Mouse (Mus musculus): ENCODE measurements around the gene Ddias. TPM values are rescaled to one million over a fixed set of nuclear protein-coding genes. Genes with fewer than 3 reads are reported as not detected.
A peak's percentile ranks its signal among the peaks of the same experiment; 100 is the strongest.

The Ddias gene
- polyA plus RNA-seq, 1 experiment from 2014 or later: 18.2 TPM

DNA sequence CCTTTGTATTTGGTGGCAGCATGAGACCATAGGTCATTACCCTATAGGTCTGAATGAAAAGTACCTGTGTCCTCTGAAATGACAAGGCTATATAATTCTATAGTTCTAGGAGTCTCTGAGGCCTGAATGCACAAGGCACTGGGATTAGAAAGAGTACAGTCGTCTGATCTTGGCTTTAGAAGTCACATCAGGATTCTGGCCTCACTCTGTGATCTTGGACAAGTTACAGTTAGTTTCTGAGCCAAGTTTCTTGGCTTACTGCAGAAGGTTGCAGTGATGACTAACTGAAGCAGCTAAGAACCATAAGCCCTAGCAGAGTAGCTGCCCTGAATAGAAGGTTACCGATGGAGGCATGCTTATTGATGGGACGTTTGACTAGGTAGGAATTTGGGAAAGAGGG, 2.0 kb upstream of the Ddias start:
- Histone ChIP-seq H3K27me3 (ENCODE audit: control insufficient read depth, insufficient read depth, low read length) (no peaks in the 10 kb centered on the region), H3K27ac (ENCODE audit: low read depth, low read length) (no peak overlapping the region), H3K9ac (ENCODE audit: low read depth, low read length) (no peak overlapping the region), H3K9me3 (ENCODE audit: control insufficient read depth, low read length) (no peaks in the 10 kb centered on the region), H3K4me1 (replicated peaks; ENCODE audit: control insufficient read depth, insufficient read depth, low read length) (peaks cover 4% of the 10 kb centered on the region; the same call in 1 of the 2 replicates), H3K4me3 (ENCODE audit: low read depth, low read length) (peak overlapping the region; percentile 58), H3K4me2 (replicated peaks; ENCODE audit: low read depth, low read length) (peak overlapping the region; percentile 75; the same call in 1 of the 2 replicates), H3K36me3 (ENCODE audit: control insufficient read depth, insufficient read depth, low read length) (no peaks in the 10 kb centered on the region)
- ATAC-seq (ENCODE audit: low FRiP score) (no peak), DNase-seq (ENCODE audit: low spot score) (peak; percentile 3)
- 50% methylated on average over 3 of the region's 3 CpGs for WGBS

DNA sequence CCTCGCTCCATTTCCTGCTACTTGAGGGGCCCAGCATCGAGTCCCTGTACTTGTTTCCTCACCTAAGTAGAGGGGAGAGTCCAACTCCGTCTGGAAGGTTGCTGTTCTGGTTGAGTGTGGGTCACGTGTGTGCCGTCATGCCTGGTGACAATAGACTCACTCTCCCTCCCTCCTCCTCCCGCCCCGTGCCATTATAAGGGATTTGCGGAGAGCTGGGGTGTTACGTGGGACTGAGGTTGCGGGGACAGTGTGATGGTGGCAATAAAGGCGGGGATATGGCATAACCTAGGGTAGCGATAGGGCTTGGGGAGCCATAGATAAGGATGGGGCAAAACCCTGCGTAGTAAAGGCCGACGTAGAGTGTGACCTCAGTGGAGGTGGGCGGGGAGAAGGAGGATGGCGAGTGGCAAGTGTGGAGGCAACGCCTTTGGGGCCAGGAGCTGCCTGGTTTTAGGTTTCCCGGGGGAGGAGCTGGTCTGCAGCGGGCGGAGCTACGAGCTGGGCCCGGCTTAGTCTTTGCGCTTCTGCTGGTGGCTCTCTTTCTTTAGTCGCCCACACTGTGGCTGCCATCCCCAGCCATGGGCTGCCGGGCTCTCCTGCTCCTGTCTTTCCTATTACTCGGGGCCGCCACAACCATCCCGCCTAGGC, 838 bp upstream of the Ddias start:
- peak overlapping the region; percentile 97 for H3K27ac ChIP-seq (ENCODE audit: low read depth, low read length)
- DNase-seq (ENCODE audit: low spot score) (peak; percentile 89), ATAC-seq (ENCODE audit: low FRiP score) (peak; percentile 92)
- peak overlapping the region; percentile 80 for H3K9ac ChIP-seq (ENCODE audit: low read depth, low read length)
- no peaks in the 10 kb centered on the region for H3K27me3 ChIP-seq (ENCODE audit: control insufficient read depth, insufficient read depth, low read length)
- WGBS: under 1% methylated on average over 29 of the region's 29 CpGs
- peak overlapping the region; percentile 58 for H3K4me3 ChIP-seq (ENCODE audit: low read depth, low read length)
- H3K4me2 ChIP-seq (replicated peaks; ENCODE audit: low read depth, low read length): peak overlapping the region; percentile 75
- H3K4me1 ChIP-seq (replicated peaks; ENCODE audit: control insufficient read depth, insufficient read depth, low read length): peaks cover 4% of the 10 kb centered on the region; the same call in 1 of the 2 replicates
- H3K36me3 ChIP-seq (ENCODE audit: control insufficient read depth, insufficient read depth, low read length): no peaks in the 10 kb centered on the region
- H3K9me3 ChIP-seq (ENCODE audit: control insufficient read depth, low read length): no peaks in the 10 kb centered on the region

DNA sequence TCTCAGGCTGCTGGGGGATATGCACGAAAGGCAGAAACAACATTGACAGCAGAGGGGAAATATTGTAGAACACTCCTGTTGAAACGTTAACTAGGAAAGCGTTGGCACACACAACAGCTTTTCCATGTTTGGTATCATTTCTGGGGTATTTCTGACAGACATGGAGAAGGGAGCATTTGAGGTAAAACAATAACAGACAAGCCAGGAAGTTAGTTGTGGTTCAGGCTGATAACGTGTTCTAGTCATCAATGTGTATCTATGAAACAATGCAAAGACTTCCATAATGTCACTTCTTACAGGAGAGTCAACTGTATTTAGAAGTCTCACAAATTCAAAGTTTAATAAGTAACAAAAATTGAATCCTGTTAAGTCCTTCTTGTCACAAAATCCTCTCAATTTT, 2.5 kb downstream of the Ddias start:
- H3K9me3 ChIP-seq (ENCODE audit: control insufficient read depth, low read length): no peaks in the 10 kb centered on the region
- no peak overlapping the region for H3K27ac ChIP-seq (ENCODE audit: low read depth, low read length)
- H3K36me3 ChIP-seq (ENCODE audit: control insufficient read depth, insufficient read depth, low read length): no peaks in the 10 kb centered on the region
- H3K27me3 ChIP-seq (ENCODE audit: control insufficient read depth, insufficient read depth, low read length): no peaks in the 10 kb centered on the region
- no peak overlapping the region for H3K4me3 ChIP-seq (ENCODE audit: low read depth, low read length)
- no peak for DNase-seq (ENCODE audit: low spot score)
- H3K4me2 ChIP-seq (replicated peaks; ENCODE audit: low read depth, low read length): no peak overlapping the region
- ATAC-seq (ENCODE audit: low FRiP score): no peak
- peaks cover 4% of the 10 kb centered on the region; the same call in 1 of the 2 replicates for H3K4me1 ChIP-seq (replicated peaks; ENCODE audit: control insufficient read depth, insufficient read depth, low read length)
- 88% methylated on average over 4 of the region's 4 CpGs for WGBS
- H3K9ac ChIP-seq (ENCODE audit: low read depth, low read length): no peak overlapping the region

DNA sequence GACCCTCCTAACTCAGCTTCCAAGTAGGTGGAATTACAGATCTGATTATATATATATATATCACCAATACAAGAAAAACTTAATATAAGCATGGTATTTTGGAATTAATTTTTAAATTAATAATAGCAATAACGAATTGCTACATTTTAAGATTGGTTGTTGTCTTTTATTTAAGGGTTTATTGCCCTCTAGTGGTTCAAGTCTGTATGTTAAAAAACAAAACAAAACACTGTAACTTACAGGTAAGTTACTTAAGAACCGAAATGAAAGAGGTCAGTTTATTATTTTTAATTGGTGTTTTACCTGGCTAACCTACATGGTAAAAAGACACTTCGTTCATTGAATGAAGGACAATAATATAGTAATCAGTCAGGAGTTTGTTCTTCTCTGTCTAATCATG, 3.9 kb downstream of the Ddias start:
- Histone ChIP-seq H3K9me3 (ENCODE audit: control insufficient read depth, low read length) (no peaks in the 10 kb centered on the region), H3K9ac (ENCODE audit: low read depth, low read length) (no peak overlapping the region), H3K4me2 (replicated peaks; ENCODE audit: low read depth, low read length) (no peak overlapping the region), H3K27me3 (ENCODE audit: control insufficient read depth, insufficient read depth, low read length) (no peaks in the 10 kb centered on the region), H3K27ac (ENCODE audit: low read depth, low read length) (no peak overlapping the region), H3K4me1 (replicated peaks; ENCODE audit: control insufficient read depth, insufficient read depth, low read length) (0 out of 2 replicates have a peak, but pooled peaks cover 3% of the 10 kb centered on the region), H3K36me3 (ENCODE audit: control insufficient read depth, insufficient read depth, low read length) (no peaks in the 10 kb centered on the region), H3K4me3 (ENCODE audit: low read depth, low read length) (no peak overlapping the region)
- DNase-seq (ENCODE audit: low spot score) (no peak), ATAC-seq (ENCODE audit: low FRiP score) (no peak)
- WGBS: 84% methylated on average over 3 of the region's 3 CpGs

DNA sequence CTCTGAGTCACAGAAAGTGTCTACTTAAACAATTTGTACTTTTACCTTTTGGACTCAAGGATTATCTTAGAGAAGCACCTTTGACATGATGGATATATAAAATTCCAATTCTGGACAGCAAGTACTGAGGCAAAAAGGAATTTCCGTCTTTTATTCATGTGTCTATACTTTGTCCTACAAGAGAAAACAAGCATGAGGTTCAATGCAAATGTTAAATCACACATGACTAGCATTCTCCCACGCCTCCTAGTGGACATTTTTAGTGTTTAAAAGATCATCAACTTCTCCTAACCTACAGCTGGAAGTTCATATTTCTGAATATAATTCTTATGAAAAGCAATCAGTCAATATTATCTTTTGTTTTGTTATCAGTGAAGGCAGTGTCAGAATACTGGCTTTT, 7.5 kb downstream of the Ddias start:
- Histone ChIP-seq H3K27ac (ENCODE audit: low read depth, low read length) (no peak overlapping the region), H3K4me1 (replicated peaks; ENCODE audit: control insufficient read depth, insufficient read depth, low read length) (no peaks in the 10 kb centered on the region), H3K4me2 (replicated peaks; ENCODE audit: low read depth, low read length) (no peak overlapping the region), H3K4me3 (ENCODE audit: low read depth, low read length) (no peak overlapping the region), H3K9me3 (ENCODE audit: control insufficient read depth, low read length) (no peaks in the 10 kb centered on the region), H3K9ac (ENCODE audit: low read depth, low read length) (no peak overlapping the region), H3K27me3 (ENCODE audit: control insufficient read depth, insufficient read depth, low read length) (no peaks in the 10 kb centered on the region), H3K36me3 (ENCODE audit: control insufficient read depth, insufficient read depth, low read length) (no peaks in the 10 kb centered on the region)
- no peak for ATAC-seq (ENCODE audit: low FRiP score)
- 38% methylated on average over 2 of the region's 2 CpGs for WGBS
- peak; percentile 60 for DNase-seq (ENCODE audit: low spot score)

DNA sequence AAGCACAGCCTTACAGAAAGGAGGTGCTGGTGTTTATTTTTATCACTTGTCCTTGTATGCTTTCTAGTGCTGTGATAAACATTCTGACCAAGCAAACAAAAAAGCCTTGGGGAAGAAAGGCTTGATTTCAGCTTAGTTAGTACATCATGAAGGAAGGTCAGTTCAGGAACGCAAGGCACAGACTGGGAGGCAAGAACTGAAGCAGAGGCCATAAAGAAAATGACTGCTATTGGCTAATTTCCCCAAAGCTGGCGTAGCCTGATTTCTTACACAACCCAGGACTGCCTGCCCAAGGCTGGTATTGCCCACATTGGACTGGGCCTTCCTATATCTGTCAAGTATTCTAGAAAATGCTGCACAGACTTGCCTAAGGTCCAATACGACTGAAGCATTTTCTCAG, 25.8 kb downstream of the Ddias start:
- Histone ChIP-seq H3K36me3 (ENCODE audit: control insufficient read depth, insufficient read depth, low read length) (no peaks in the 10 kb centered on the region), H3K9me3 (ENCODE audit: control insufficient read depth, low read length) (no peaks in the 10 kb centered on the region), H3K4me3 (ENCODE audit: low read depth, low read length) (no peak overlapping the region), H3K4me1 (replicated peaks; ENCODE audit: control insufficient read depth, insufficient read depth, low read length) (no peaks in the 10 kb centered on the region; the same call in 1 of the 2 replicates), H3K27ac (ENCODE audit: low read depth, low read length) (no peak overlapping the region), H3K9ac (ENCODE audit: low read depth, low read length) (no peak overlapping the region), H3K27me3 (ENCODE audit: control insufficient read depth, insufficient read depth, low read length) (no peaks in the 10 kb centered on the region), H3K4me2 (replicated peaks; ENCODE audit: low read depth, low read length) (no peak overlapping the region)
- 91% methylated on average over 3 of the region's 3 CpGs for WGBS
- ATAC-seq (ENCODE audit: low FRiP score): no peak
- no peak for DNase-seq (ENCODE audit: low spot score)

DNA sequence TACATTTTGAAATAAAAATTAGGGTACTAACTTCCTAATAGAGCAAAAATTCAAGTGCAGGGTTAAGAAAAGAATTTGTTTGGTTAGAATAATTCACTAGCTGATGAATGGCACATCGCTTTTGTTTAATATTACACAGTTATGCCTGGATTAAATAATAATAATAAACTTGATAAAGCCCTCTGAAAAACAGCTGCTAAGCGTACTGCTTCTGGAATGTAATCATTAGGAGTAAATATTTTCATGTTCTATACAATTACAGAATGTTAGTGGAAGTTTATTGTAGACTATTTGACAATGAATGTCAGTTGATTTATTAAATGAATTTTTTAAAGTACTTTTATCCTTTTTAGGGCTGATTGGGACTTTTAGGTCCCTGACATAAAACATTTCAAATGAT, 31.8 kb downstream of the Ddias start:
- H3K27ac ChIP-seq (ENCODE audit: low read depth, low read length): no peak overlapping the region
- no peak for ATAC-seq (ENCODE audit: low FRiP score)
- no peaks in the 10 kb centered on the region for H3K36me3 ChIP-seq (ENCODE audit: control insufficient read depth, insufficient read depth, low read length)
- no peaks in the 10 kb centered on the region; the same call in 1 of the 2 replicates for H3K4me1 ChIP-seq (replicated peaks; ENCODE audit: control insufficient read depth, insufficient read depth, low read length)
- no peak overlapping the region for H3K4me2 ChIP-seq (replicated peaks; ENCODE audit: low read depth, low read length)
- no peak overlapping the region for H3K4me3 ChIP-seq (ENCODE audit: low read depth, low read length)
- no peaks in the 10 kb centered on the region for H3K27me3 ChIP-seq (ENCODE audit: control insufficient read depth, insufficient read depth, low read length)
- no peak overlapping the region for H3K9ac ChIP-seq (ENCODE audit: low read depth, low read length)
- WGBS: 86% methylated on average over 2 of the region's 2 CpGs
- H3K9me3 ChIP-seq (ENCODE audit: control insufficient read depth, low read length): no peaks in the 10 kb centered on the region
- no peak for DNase-seq (ENCODE audit: low spot score)

DNA sequence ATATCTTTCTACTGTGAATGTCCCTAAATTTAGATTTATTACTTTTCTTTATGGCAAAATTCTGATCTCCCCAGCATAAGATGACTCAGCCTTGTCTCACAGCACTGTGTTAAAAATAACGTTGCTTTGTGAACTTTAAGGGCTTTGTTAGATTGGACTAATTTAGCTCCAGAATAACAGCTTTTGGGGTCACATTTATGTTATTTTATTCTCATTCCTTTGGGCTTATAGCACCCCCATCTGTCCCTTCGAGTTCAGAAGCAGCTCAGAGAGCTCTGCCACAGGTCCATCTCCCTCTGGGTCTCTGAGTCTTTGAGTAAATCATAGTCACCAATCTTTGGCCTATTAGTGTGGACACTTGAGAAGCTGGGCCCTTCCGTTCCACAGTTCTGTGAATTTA, 36.1 kb downstream of the Ddias start:
- no peaks in the 10 kb centered on the region for H3K9me3 ChIP-seq (ENCODE audit: control insufficient read depth, low read length)
- H3K27me3 ChIP-seq (ENCODE audit: control insufficient read depth, insufficient read depth, low read length): no peaks in the 10 kb centered on the region
- 81% methylated on average over 3 of the region's 3 CpGs for WGBS
- no peaks in the 10 kb centered on the region for H3K36me3 ChIP-seq (ENCODE audit: control insufficient read depth, insufficient read depth, low read length)
- no peak overlapping the region for H3K27ac ChIP-seq (ENCODE audit: low read depth, low read length)
- DNase-seq (ENCODE audit: low spot score): no peak
- no peaks in the 10 kb centered on the region for H3K4me1 ChIP-seq (replicated peaks; ENCODE audit: control insufficient read depth, insufficient read depth, low read length)
- H3K4me2 ChIP-seq (replicated peaks; ENCODE audit: low read depth, low read length): no peak overlapping the region
- no peak for ATAC-seq (ENCODE audit: low FRiP score)
- H3K9ac ChIP-seq (ENCODE audit: low read depth, low read length): no peak overlapping the region
- H3K4me3 ChIP-seq (ENCODE audit: low read depth, low read length): no peak overlapping the region

DNA sequence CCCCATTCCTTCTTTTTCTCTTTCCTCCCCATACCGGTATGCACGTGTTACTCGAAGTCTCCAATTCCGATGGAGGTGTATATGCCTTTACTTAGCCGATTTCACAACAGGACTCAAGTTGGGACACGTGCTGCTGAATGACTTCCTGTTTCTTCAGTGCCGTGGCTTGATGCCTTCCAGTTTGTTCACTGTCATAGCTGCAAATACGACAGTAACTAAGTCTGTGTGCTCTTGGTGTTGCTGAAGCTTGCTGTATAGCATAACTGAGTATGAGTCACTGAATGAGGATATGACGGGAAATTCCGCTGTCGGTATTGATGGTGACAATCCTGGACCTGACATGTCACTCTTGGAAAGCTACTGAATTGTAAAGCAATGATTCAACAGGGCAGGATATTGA, 36.8 kb downstream of the Ddias start:
- no peaks in the 10 kb centered on the region for H3K36me3 ChIP-seq (ENCODE audit: control insufficient read depth, insufficient read depth, low read length)

More for the DNA sequence above, 36.8 kb downstream of the Ddias start:
- Histone ChIP-seq H3K27ac (ENCODE audit: low read depth, low read length) (no peak overlapping the region), H3K9me3 (ENCODE audit: control insufficient read depth, low read length) (no peaks in the 10 kb centered on the region), H3K4me1 (replicated peaks; ENCODE audit: control insufficient read depth, insufficient read depth, low read length) (no peaks in the 10 kb centered on the region), H3K27me3 (ENCODE audit: control insufficient read depth, insufficient read depth, low read length) (no peaks in the 10 kb centered on the region), H3K9ac (ENCODE audit: low read depth, low read length) (no peak overlapping the region), H3K4me3 (ENCODE audit: low read depth, low read length) (no peak overlapping the region), H3K4me2 (replicated peaks; ENCODE audit: low read depth, low read length) (no peak overlapping the region)
- ATAC-seq (ENCODE audit: low FRiP score) (no peak), DNase-seq (ENCODE audit: low spot score) (no peak)
- 90% methylated on average over 11 of the region's 11 CpGs for WGBS
